Mouse (Mus musculus): ENCODE measurements around the gene Fbrs. TPM values are rescaled to one million over a fixed set of nuclear protein-coding genes. Genes with fewer than 3 reads are reported as not detected.

Gene Fbrs
- polyA plus RNA-seq, 1 experiment from 2014 or later, result 15.4 TPM

DNA sequence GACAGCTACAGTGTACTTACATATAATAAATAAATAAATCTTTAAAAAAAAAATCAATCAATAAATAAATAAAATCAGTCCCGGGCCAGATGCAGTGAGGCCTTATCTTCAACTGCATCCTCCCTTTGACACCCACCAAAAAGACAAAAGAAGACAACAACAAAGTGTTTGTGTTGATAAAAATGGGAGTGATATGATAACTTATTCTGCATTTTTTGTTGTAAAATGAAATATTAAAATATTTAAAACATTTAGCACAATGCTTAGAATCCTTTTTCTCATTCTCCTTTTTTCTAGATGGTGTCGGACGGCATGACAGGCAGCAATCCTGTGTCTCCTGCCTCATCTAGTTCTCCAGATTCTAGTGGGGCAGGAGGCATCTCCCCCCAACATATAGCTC is 40.3 kb downstream of the Fbrs start, which contains the start of gene Gm42715:
Gene Gm42715 (plus strand): TSS at position 301 of the 400 bp plus-strand sequence.
- WGBS, result 94% methylated on average over 3 of the region's 3 CpGs
- Histone ChIP-seq H3K9ac (ENCODE audit: low read length) (no peak within 1 kb of the TSS), H3K9me3 (ENCODE audit: control insufficient read depth, low read length) (no peaks in the 10 kb centered on the region), H3K4me1 (ENCODE audit: control insufficient read depth, insufficient read depth, low read length) (no peaks in the 10 kb centered on the region), H3K4me3 (ENCODE audit: low read depth, low read length) (no peak within 1 kb of the TSS), H3K36me3 (ENCODE audit: control insufficient read depth, insufficient read depth, low read length) (peaks cover 20% of the 10 kb centered on the region), H3K27ac (ENCODE audit: low read depth, low read length) (no peak within 1 kb of the TSS), H3K4me2 (ENCODE audit: low read depth) (no peak within 1 kb of the TSS), H3K27me3 (ENCODE audit: control insufficient read depth, insufficient read depth, low read length) (no peaks in the 10 kb centered on the region)
- DNase-seq (ENCODE audit: low spot score), result no peak
- no peak for ATAC-seq (ENCODE audit: insufficient read depth, low FRiP score, low TSS enrichment)

Small RNA genes within 50 kb of the gene (microRNA-seq; reads per million reads assigned to microRNA genes)
- gene Gm47278 (not detected), gene Mir7060 (not detected)

Other genes with a start within 250 kb of the Fbrs start
- 28.7 and 31.4 TPM in 2 replicates for gene Zfp553, start 246.1 kb upstream of the Fbrs start, polyA plus RNA-seq (2014; fragmentation: Nextera tagmentation; extraction: Ambion mirVana)
- 19.6 and 22.0 TPM in 2 replicates for gene Sept1, start 246.1 kb upstream of the Fbrs start, polyA plus RNA-seq (2014; fragmentation: Nextera tagmentation; extraction: Ambion mirVana)
- gene Zfp771, start 234.9 kb upstream of the Fbrs start, polyA plus RNA-seq (2014; fragmentation: Nextera tagmentation; extraction: Ambion mirVana), result 53.2 and 54.5 TPM in 2 replicates
- gene Dctpp1, start 218.5 kb upstream of the Fbrs start, polyA plus RNA-seq (2014; fragmentation: Nextera tagmentation; extraction: Ambion mirVana), result 205 and 228 TPM in 2 replicates
- gene Sephs2, start 205.1 kb upstream of the Fbrs start, polyA plus RNA-seq (2014; fragmentation: Nextera tagmentation; extraction: Ambion mirVana), result 78.0 and 79.2 TPM in 2 replicates
- 1.2 and 1.4 TPM in 2 replicates for gene Itgal, start 182.9 kb upstream of the Fbrs start, polyA plus RNA-seq (2014; fragmentation: Nextera tagmentation; extraction: Ambion mirVana)
- 5.1 and 7.0 TPM in 2 replicates for gene Zfp768, start 133.6 kb upstream of the Fbrs start, polyA plus RNA-seq (2014; fragmentation: Nextera tagmentation; extraction: Ambion mirVana)
- gene Zfp747, start 103.1 kb upstream of the Fbrs start, polyA plus RNA-seq (2014; fragmentation: Nextera tagmentation; extraction: Ambion mirVana), result 9.4 and 9.8 TPM in 2 replicates
- 6.5 and 8.9 TPM in 2 replicates for gene 9130019O22Rik, start 92.0 kb upstream of the Fbrs start, polyA plus RNA-seq (2014; fragmentation: Nextera tagmentation; extraction: Ambion mirVana)
- 7.1 and 8.1 TPM in 2 replicates for gene E430018J23Rik, start 85.6 kb upstream of the Fbrs start, polyA plus RNA-seq (2014; fragmentation: Nextera tagmentation; extraction: Ambion mirVana)
- gene Zfp764, start 72.4 kb upstream of the Fbrs start, polyA plus RNA-seq (2014; fragmentation: Nextera tagmentation; extraction: Ambion mirVana), result 7.5 and 7.6 TPM in 2 replicates
- gene Zfp688, start 57.1 kb upstream of the Fbrs start, polyA plus RNA-seq (2014; fragmentation: Nextera tagmentation; extraction: Ambion mirVana), result 31.6 and 33.9 TPM in 2 replicates
- gene Zfp689, start 30.0 kb upstream of the Fbrs start, polyA plus RNA-seq (2014; fragmentation: Nextera tagmentation; extraction: Ambion mirVana), result 11.7 and 16.4 TPM in 2 replicates
- gene Prr14, start 19.6 kb upstream of the Fbrs start, polyA plus RNA-seq (2014; fragmentation: Nextera tagmentation; extraction: Ambion mirVana), result 55.5 and 71.8 TPM in 2 replicates
- gene Srcap, start 32.8 kb downstream of the Fbrs start, polyA plus RNA-seq (2014; fragmentation: Nextera tagmentation; extraction: Ambion mirVana), result 58.3 and 66.0 TPM in 2 replicates
- 18.4 TPM in 2 replicates for gene Gm42715, start 40.4 kb downstream of the Fbrs start, polyA plus RNA-seq (2014; fragmentation: Nextera tagmentation; extraction: Ambion mirVana)
- 6.9 and 9.2 TPM in 2 replicates for gene Tmem265, start 82.2 kb downstream of the Fbrs start, polyA plus RNA-seq (2014; fragmentation: Nextera tagmentation; extraction: Ambion mirVana)
- 45.1 and 55.1 TPM in 2 replicates for gene Phkg2, start 94.1 kb downstream of the Fbrs start, polyA plus RNA-seq (2014; fragmentation: Nextera tagmentation; extraction: Ambion mirVana)
- 12.2 and 12.8 TPM in 2 replicates for gene Ccdc189, start 109.4 kb downstream of the Fbrs start, polyA plus RNA-seq (2014; fragmentation: Nextera tagmentation; extraction: Ambion mirVana)
- 45.3 and 50.9 TPM in 2 replicates for gene Rnf40, start 109.6 kb downstream of the Fbrs start, polyA plus RNA-seq (2014; fragmentation: Nextera tagmentation; extraction: Ambion mirVana)
- gene Zfp629, start 136.6 kb downstream of the Fbrs start, polyA plus RNA-seq (2014; fragmentation: Nextera tagmentation; extraction: Ambion mirVana), result 34.5 and 37.9 TPM in 2 replicates
- 54.5 and 55.5 TPM in 2 replicates for gene Bcl7c, start 229.7 kb downstream of the Fbrs start, polyA plus RNA-seq (2014; fragmentation: Nextera tagmentation; extraction: Ambion mirVana)
- gene Ctf1, start 233.5 kb downstream of the Fbrs start, polyA plus RNA-seq (2014; fragmentation: Nextera tagmentation; extraction: Ambion mirVana), result 6.0 and 8.8 TPM in 2 replicates

Data from neural tube, embryonic 11.5 days (tissue).